Mouse (Mus musculus) erythroblast, embryonic 14.5 days (primary cell): ENCODE measurements at regions not wholly inside any gene's neighbourhood (a gene's known extent, or its start where the extent isn't known, plus 50 kb on each side); places are given as distances from the start of the nearest gene placed in this dataset.

Source experiments
- GATA1 ChIP-seq: IDR thresholded peaks from 2 replicates; pipeline ENCODE4 v1.6.1; 2012; ENCODE audit warnings: low read length, inconsistent platforms, mixed read lengths
- TAL1 ChIP-seq: IDR thresholded peaks from 3 replicates; pipeline ENCODE4 v1.6.1; 2012; ENCODE audit warnings: low read length, inconsistent platforms, mixed read lengths

DNA sequence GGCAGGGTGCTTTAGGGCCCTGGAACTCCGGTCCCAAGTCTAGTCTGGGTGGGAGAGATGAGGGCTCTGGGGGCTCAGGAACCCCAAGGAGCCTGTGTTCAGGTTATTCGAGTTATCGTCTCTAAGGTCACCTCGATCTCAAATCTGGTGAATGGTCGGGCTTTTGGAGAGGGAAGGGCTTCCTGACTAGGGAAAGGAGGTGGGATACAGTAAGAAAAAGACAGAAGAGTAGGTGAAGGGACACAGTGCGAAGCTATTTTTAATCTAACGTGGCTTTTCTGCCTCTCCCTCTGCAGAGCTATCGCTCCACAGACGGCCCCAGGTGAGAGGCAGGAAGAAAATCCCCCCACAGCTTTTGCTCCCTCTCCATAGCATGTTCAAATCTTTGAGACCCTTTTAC lies 81.8 kb upstream of the Hsd17b12 start:
- TF ChIP-seq TAL1: no peak
- TF ChIP-seq GATA1: no peak
